Mouse (Mus musculus): Measurements from ENCODE around the gene Snx32. TPM values are rescaled to one million over a fixed set of nuclear protein-coding genes. Genes with fewer than 3 reads are reported as not detected.

Gene Snx32
- polyA plus RNA-seq, 1 experiment: 176 TPM

GRCm38 (mm10) chr19:5475069-5475714, 35.1 kb downstream of the Snx32 start:
- TF ChIP-seq CTCF (IDR thresholded peaks at IDR 0.05; ENCODE audit: borderline replicate concordance, insufficient read depth, low read depth, low read length) (no peak), POLR2A (IDR thresholded peaks at IDR 0.05; ENCODE audit: borderline replicate concordance, insufficient read depth, low read length) (no peak)
- Histone ChIP-seq H3K4me3 (replicated peaks; ENCODE audit: insufficient read depth, low read depth, low read length) (peak overlapping the region; percentile 60), H3K4me1 (ENCODE audit: control insufficient read depth, insufficient read depth, low read length) (peaks cover 27% of the 10 kb centered on the region), H3K27me3 (ENCODE audit: control insufficient read depth, insufficient read depth, low read length) (no peaks in the 10 kb centered on the region), H3K27ac (ENCODE audit: insufficient read depth, low read length) (peak overlapping the region; percentile 92)
- 4% methylated on average over 13 of the region's 13 CpGs for WGBS
- peak; percentile 65 to 72 for DNase-seq

DNA sequence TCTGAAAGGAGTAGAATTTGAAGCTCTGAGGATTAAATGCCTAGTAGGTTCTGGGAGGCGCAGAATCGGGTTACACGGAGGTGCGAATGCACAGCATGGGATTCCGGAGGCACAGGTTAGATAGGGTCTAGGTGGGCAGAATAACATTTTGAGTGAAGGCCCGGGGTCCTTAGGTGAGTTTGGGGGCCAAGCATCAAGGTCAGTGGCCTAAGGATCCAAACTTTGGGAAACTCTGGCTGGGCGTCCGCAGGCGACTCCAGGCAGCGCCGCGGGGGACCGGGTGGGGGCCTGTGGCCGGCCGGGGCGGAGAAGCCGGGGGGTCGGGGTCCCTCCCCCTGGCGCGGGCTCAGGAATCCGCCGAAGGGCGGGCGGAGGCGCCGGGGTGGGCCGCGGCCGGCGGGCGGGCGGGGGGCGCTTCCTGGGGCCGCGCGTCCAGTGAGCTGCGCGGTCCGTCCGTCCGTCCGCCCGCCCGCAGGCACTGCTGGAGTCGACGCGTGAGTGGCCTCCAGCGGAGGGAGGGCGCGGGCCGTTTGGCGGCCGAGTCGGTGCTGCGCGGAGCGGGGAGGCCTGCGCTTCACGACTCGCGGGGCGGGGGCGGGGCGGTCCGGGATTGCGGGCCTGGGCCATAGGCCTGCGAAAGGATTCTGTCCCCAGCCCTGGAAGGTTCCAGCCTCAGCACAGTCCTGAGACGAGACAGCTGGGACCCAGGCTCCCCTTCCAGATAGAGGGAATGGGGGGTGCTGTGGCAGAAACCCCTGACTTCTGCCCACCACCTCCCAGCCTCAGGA, 35.9 kb downstream of the Snx32 start:
- no peak for TF ChIP-seq POLR2A (IDR thresholded peaks at IDR 0.05; ENCODE audit: borderline replicate concordance, insufficient read depth, low read length)
- TF ChIP-seq CTCF (IDR thresholded peaks at IDR 0.05; ENCODE audit: borderline replicate concordance, insufficient read depth, low read depth, low read length): no peak
- DNase-seq: peak; percentile 67 to 71
- peaks cover 27% of the 10 kb centered on the region for H3K4me1 ChIP-seq (ENCODE audit: control insufficient read depth, insufficient read depth, low read length)
- H3K27ac ChIP-seq (ENCODE audit: insufficient read depth, low read length): peak overlapping the region; percentile 92
- peak overlapping the region; percentile 62 for H3K4me3 ChIP-seq (replicated peaks; ENCODE audit: insufficient read depth, low read depth, low read length)
- WGBS: 2% methylated on average over 51 of the region's 68 CpGs
- no peaks in the 10 kb centered on the region for H3K27me3 ChIP-seq (ENCODE audit: control insufficient read depth, insufficient read depth, low read length)

DNA sequence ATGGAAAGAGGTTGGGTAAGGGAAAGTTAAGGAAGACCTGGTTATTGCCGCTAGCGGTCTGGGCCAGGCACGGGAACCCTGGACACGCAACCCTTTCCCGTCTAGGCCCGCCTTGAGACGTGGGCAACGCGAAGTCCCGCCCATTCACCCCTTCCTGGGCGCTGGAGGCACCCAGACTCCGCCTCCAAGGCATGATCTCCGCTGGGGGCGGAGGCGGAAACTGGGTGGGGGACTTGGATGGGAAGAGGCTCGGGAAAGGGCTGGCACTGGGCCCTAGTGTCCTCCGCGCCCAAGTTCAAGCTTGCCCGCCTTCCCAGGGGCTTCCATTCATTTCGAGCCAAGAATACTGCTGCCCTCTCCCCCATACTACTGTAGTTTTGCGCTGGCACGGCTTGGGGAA, 36.6 kb downstream of the Snx32 start, which contains the start of gene Efemp2:
Efemp2 (plus strand) TSS at position 235 of the 400 bp plus-strand sequence.
- Histone ChIP-seq H3K4me1 (ENCODE audit: control insufficient read depth, insufficient read depth, low read length) (peaks cover 27% of the 10 kb centered on the region), H3K27me3 (ENCODE audit: control insufficient read depth, insufficient read depth, low read length) (no peaks in the 10 kb centered on the region), H3K27ac (ENCODE audit: insufficient read depth, low read length) (peak within 1 kb of the TSS; percentile 92), H3K4me3 (replicated peaks; ENCODE audit: insufficient read depth, low read depth, low read length) (peak within 1 kb of the TSS; percentile 62)
- TF ChIP-seq CTCF (IDR thresholded peaks at IDR 0.05; ENCODE audit: borderline replicate concordance, insufficient read depth, low read depth, low read length): no peak
- no peak for TF ChIP-seq POLR2A (IDR thresholded peaks at IDR 0.05; ENCODE audit: borderline replicate concordance, insufficient read depth, low read length)
- peak; percentile 66 to 70 for DNase-seq
- 13% methylated on average over 22 of the region's 22 CpGs for WGBS

- H3K27ac ChIP-seq (ENCODE audit: insufficient read depth, low read length): no peak overlapping the region
These were observed 37.5 kb downstream of the Snx32 start for GRCm38 (mm10) chr19:5472857-5473256.

DNA sequence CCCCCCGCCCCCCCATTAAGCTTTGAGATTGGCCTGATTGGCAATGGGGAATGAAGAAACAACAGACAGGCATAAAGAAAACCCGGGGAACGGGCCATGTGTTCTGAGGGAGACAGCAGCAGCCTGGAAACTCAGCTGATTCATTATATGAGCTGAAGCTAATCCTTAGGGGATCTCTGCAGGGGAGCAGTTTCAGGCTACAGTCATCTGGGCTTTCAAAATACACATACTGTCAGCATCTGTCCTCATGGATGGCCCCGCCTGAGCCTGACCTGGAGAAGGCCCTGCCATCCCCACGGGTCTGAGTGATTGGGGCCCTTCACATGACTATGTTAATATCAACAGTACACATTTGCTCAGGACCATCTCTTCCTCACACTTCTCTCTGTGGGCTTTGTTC, 38.5 kb downstream of the Snx32 start:
- Histone ChIP-seq H3K4me1 (ENCODE audit: control insufficient read depth, insufficient read depth, low read length) (peaks cover 15% of the 10 kb centered on the region), H3K27me3 (ENCODE audit: control insufficient read depth, insufficient read depth, low read length) (no peaks in the 10 kb centered on the region), H3K27ac (ENCODE audit: insufficient read depth, low read length) (no peak overlapping the region), H3K4me3 (replicated peaks; ENCODE audit: insufficient read depth, low read depth, low read length) (no peak overlapping the region)
- DNase-seq: no peak
- 50% methylated on average over 5 of the region's 5 CpGs for WGBS
- TF ChIP-seq CTCF (IDR thresholded peaks at IDR 0.05; ENCODE audit: borderline replicate concordance, insufficient read depth, low read depth, low read length) (no peak), POLR2A (IDR thresholded peaks at IDR 0.05; ENCODE audit: borderline replicate concordance, insufficient read depth, low read length) (no peak)

More at GRCm38 (mm10) chr19:5472857-5473256, 37.5 kb downstream of the Snx32 start:
- Histone ChIP-seq H3K4me1 (ENCODE audit: control insufficient read depth, insufficient read depth, low read length) (peaks cover 25% of the 10 kb centered on the region), H3K27me3 (ENCODE audit: control insufficient read depth, insufficient read depth, low read length) (no peaks in the 10 kb centered on the region), H3K4me3 (replicated peaks; ENCODE audit: insufficient read depth, low read depth, low read length) (no peak overlapping the region)
- 89% methylated on average over 3 of the region's 3 CpGs for WGBS
- TF ChIP-seq POLR2A (IDR thresholded peaks at IDR 0.05; ENCODE audit: borderline replicate concordance, insufficient read depth, low read length): no peak
- TF ChIP-seq CTCF (IDR thresholded peaks at IDR 0.05; ENCODE audit: borderline replicate concordance, insufficient read depth, low read depth, low read length): no peak
- no peak for DNase-seq

- H3K27me3 ChIP-seq (ENCODE audit: control insufficient read depth, insufficient read depth, low read length): no peaks in the 10 kb centered on the region
- WGBS: 43% methylated on average over 5 of the region's 5 CpGs
- no peak for TF ChIP-seq CTCF (IDR thresholded peaks at IDR 0.05; ENCODE audit: borderline replicate concordance, insufficient read depth, low read depth, low read length)
- no peak for TF ChIP-seq POLR2A (IDR thresholded peaks at IDR 0.05; ENCODE audit: borderline replicate concordance, insufficient read depth, low read length)
- DNase-seq: no peak
- no peak within 1 kb of the TSS for H3K27ac ChIP-seq (ENCODE audit: insufficient read depth, low read length)
- H3K4me3 ChIP-seq (replicated peaks; ENCODE audit: insufficient read depth, low read depth, low read length): no peak within 1 kb of the TSS
- peaks cover 10% of the 10 kb centered on the region for H3K4me1 ChIP-seq (ENCODE audit: control insufficient read depth, insufficient read depth, low read length)
These were observed 42.0 kb downstream of the Snx32 start, which contains the start of gene Ctsw for GRCm38 (mm10) chr19:5468374-5468773. Gene Ctsw, minus strand, starts transcription at chr19:5468507.

GRCm38 (mm10) chr19:5466916-5467500, 43.3 kb downstream of the Snx32 start:
- 80% methylated on average over 6 of the region's 6 CpGs for WGBS
- H3K27me3 ChIP-seq (ENCODE audit: control insufficient read depth, insufficient read depth, low read length): no peaks in the 10 kb centered on the region
- H3K4me3 ChIP-seq (replicated peaks; ENCODE audit: insufficient read depth, low read depth, low read length): no peak overlapping the region
- H3K27ac ChIP-seq (ENCODE audit: insufficient read depth, low read length): no peak overlapping the region
- no peak for DNase-seq
- no peak for TF ChIP-seq POLR2A (IDR thresholded peaks at IDR 0.05; ENCODE audit: borderline replicate concordance, insufficient read depth, low read length)
- no peak for TF ChIP-seq CTCF (IDR thresholded peaks at IDR 0.05; ENCODE audit: borderline replicate concordance, insufficient read depth, low read depth, low read length)
- peaks cover 10% of the 10 kb centered on the region for H3K4me1 ChIP-seq (ENCODE audit: control insufficient read depth, insufficient read depth, low read length)

Measured in cerebellum, adult 2 months (tissue).